Mouse (Mus musculus): ENCODE data around the gene Ccdc59. TPM values are rescaled to one million over a fixed set of nuclear protein-coding genes. Genes with fewer than 3 reads are reported as not detected.

The Ccdc59 gene
- polyA plus RNA-seq (2012; rRNA removed): 3.1 and 3.6 TPM in 2 replicates

DNA sequence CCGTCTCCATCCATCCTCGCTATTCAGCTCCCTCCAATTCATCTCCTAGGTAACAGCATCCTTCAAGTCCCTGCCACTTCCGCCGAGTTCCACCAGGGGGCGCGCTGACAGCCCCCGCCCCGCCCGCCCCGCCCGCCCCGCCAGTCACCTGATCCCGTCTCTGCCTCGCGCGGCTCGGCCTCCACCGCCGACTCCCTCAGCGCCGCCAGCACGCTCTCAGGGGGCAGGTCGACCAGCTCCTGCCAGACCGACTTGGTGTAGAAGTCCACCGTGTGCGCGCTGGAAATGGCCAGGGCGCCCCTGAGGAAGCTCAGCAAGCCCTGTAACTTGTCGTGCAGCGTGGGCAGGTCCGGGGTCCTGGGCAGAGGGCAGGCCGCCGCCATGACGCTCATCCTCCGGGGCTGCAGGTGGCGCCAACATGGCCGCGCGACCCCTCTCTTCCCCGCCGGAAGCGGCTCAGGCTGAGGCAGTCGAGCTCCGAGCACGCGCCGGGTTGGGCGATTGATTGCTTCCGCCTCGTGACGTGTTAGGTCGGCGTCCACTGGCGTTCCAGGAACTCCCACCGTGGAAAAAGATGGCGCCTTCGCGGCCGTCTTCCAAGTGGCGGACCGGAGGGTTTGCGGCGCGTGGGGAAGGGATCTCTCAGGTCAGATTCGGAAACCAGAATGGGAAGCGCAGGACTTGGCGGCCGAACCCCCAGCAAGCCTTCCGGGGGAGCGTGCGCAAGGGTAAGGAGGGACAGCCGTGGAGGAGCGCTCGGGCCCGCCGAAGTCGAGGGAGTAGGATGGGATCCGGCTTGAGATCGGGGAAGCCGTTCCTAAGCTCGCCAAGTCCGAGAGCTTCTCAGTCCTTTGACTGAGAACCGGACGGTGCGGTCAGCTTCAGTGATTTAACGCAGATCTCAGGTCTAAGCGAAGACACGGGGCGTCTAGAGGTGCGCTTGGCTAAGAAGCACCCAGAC, at the start of gene Ccdc59, which contains the start of gene Mettl25:
Gene Ccdc59, plus strand, starts transcription at position 140 of the 961 bp plus-strand sequence.
Gene Mettl25, minus strand, starts transcription at position 453 of the 961 bp plus-strand sequence.
- peak; percentile 60 for TF ChIP-seq CTCF (IDR thresholded peaks at IDR 0.05; ENCODE audit: control insufficient read depth, insufficient read depth, insufficient replicate concordance, low read depth, low read length)
- TF ChIP-seq POLR2A (IDR thresholded peaks at IDR 0.05; ENCODE audit: control insufficient read depth, low read depth, low read length): peak; percentile 76; the same call in 1 of the 2 replicates
- Histone ChIP-seq H3K27me3 (ENCODE audit: control insufficient read depth, insufficient read depth, low read length) (no peaks in the 10 kb centered on the region), H3K4me1 (ENCODE audit: control insufficient read depth, insufficient read depth, low read length) (peaks cover 2% of the 10 kb centered on the region; the same call in 1 of the 2 replicates), H3K36me3 (ENCODE audit: control insufficient read depth, insufficient read depth, low read length) (peaks cover 2% of the 10 kb centered on the region; the same call in 1 of the 2 replicates), H3K4me3 (ENCODE audit: control insufficient read depth, low read depth, low read length) (peak within 1 kb of the TSS; percentile 96), H3K27ac (ENCODE audit: control insufficient read depth, insufficient read depth, low read depth, low read length) (peak within 1 kb of the TSS; percentile 96)

DNA sequence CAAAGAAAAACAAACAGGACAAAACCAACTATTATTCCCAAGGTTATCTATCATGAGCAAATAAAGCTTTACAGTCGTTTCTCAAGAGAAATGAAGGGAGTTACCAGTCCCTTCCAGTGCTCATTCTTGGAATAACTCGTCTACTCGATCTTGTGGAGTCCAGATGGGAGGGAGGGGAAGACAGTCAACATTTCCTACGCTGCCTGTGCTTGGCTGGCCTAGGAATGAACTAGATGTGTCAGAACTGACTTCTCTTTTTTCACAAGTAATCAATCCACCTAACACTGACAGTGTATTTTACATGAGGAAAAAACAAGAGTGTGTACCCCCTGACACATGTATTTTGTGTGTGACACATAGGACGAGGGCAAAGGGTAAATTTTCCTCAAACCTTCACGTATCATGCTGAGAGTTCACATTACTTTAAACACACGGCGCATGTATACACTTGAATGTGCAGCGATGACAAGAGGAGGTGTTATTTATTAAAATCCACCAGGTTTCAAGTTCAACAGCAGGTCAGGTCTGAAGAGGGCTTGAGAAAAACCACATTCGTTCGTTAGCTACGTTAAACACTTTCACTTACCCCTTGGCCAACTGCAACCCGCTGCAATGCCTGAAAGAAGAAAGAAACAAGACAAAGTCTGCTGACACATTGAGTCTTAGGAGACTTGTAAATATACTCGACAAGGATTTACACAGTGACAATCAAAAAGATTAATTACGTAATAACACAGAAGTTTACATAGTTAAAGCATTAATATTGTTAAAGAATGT, 46.9 kb upstream of the Ccdc59 start:
- H3K36me3 ChIP-seq (ENCODE audit: control insufficient read depth, insufficient read depth, low read length): no peaks in the 10 kb centered on the region
- no peaks in the 10 kb centered on the region for H3K4me1 ChIP-seq (ENCODE audit: control insufficient read depth, insufficient read depth, low read length)
- H3K27ac ChIP-seq (ENCODE audit: control insufficient read depth, insufficient read depth, low read depth, low read length): no peak overlapping the region
- no peaks in the 10 kb centered on the region for H3K27me3 ChIP-seq (ENCODE audit: control insufficient read depth, insufficient read depth, low read length)
- no peak for TF ChIP-seq CTCF (IDR thresholded peaks at IDR 0.05; ENCODE audit: control insufficient read depth, insufficient read depth, insufficient replicate concordance, low read depth, low read length)
- TF ChIP-seq POLR2A (IDR thresholded peaks at IDR 0.05; ENCODE audit: control insufficient read depth, low read depth, low read length): no peak
- H3K4me3 ChIP-seq (ENCODE audit: control insufficient read depth, low read depth, low read length): no peak overlapping the region

DNA sequence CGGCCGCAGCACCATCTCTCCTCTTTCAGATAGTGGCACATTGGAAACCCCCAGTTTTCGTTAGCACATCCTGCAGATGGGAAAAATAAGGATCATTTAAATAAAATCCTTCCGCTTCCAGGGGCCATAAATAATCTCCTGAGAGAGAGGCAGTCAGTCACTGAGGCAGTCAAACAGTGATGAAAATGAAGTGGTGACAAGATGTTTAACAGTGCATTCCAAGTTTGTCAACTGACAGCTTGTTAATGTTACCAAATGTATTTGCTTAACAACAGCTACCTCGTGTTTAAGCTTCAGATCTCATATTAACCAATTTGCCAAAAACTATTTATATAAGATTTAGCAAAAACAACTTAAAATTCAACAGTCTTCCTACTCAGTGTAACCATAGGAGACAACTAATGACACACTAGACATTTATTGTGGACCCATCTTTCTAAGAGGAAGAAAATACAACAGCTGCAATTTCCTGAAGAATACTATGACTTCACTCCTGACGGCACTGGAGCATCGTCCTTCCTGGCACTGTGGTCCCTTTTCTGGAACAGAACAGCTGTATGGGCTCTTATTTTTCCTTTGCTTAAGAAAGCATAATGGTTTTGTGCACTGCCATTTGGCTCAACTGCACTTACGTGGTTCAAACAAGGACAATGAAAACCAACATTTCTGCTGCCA, 43.5 kb upstream of the Ccdc59 start:
- Histone ChIP-seq H3K27me3 (ENCODE audit: control insufficient read depth, insufficient read depth, low read length) (no peaks in the 10 kb centered on the region), H3K36me3 (ENCODE audit: control insufficient read depth, insufficient read depth, low read length) (no peaks in the 10 kb centered on the region), H3K4me1 (ENCODE audit: control insufficient read depth, insufficient read depth, low read length) (no peaks in the 10 kb centered on the region), H3K4me3 (ENCODE audit: control insufficient read depth, low read depth, low read length) (no peak overlapping the region), H3K27ac (ENCODE audit: control insufficient read depth, insufficient read depth, low read depth, low read length) (no peak overlapping the region)
- TF ChIP-seq POLR2A (IDR thresholded peaks at IDR 0.05; ENCODE audit: control insufficient read depth, low read depth, low read length) (no peak), CTCF (IDR thresholded peaks at IDR 0.05; ENCODE audit: control insufficient read depth, insufficient read depth, insufficient replicate concordance, low read depth, low read length) (no peak)

DNA sequence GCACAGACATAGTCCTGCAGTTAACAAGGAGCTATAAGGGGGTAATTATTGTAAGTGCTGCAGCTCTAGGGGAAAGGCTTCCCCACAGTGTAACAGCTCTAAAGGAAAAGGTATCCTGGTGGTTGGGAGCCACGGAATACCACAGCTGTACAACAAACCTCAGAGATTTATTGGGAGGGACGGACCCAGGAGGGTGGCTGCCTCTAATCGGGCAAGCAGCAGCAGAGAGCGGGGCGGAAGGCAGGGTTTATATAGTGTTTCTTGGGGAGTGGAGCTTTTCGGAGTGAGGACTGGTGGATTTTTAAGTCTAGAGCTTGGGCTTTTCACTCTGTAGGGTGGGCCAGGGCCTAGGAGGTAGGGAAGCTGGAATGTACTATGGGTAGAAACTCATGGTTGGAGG, 39.7 kb upstream of the Ccdc59 start:
- H3K4me1 ChIP-seq (ENCODE audit: control insufficient read depth, insufficient read depth, low read length): no peaks in the 10 kb centered on the region
- no peak overlapping the region for H3K27ac ChIP-seq (ENCODE audit: control insufficient read depth, insufficient read depth, low read depth, low read length)
- no peak overlapping the region for H3K4me3 ChIP-seq (ENCODE audit: control insufficient read depth, low read depth, low read length)
- no peak for TF ChIP-seq POLR2A (IDR thresholded peaks at IDR 0.05; ENCODE audit: control insufficient read depth, low read depth, low read length)
- TF ChIP-seq CTCF (IDR thresholded peaks at IDR 0.05; ENCODE audit: control insufficient read depth, insufficient read depth, insufficient replicate concordance, low read depth, low read length): no peak
- no peaks in the 10 kb centered on the region for H3K36me3 ChIP-seq (ENCODE audit: control insufficient read depth, insufficient read depth, low read length)
- no peaks in the 10 kb centered on the region for H3K27me3 ChIP-seq (ENCODE audit: control insufficient read depth, insufficient read depth, low read length)

DNA sequence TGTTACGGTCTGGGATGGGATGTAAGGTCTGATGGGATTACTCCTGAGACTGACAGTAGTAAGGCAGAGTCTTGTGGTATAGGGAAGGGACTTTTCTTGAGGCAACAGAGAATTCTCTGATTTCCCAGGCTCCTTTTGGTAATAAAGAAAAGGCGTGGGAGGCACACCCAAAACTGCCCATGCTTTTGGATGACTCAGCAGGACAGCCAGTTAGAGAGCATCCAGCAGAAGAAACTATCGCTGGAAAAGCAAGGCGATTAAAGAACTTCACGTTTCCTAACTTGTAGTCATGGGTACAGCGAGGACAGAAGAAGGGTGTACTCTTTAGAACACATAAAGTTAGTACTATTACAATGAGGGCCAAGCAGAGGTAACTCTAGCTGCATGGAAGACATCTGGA, 38.7 kb upstream of the Ccdc59 start:
- TF ChIP-seq CTCF (IDR thresholded peaks at IDR 0.05; ENCODE audit: control insufficient read depth, insufficient read depth, insufficient replicate concordance, low read depth, low read length): no peak
- no peak for TF ChIP-seq POLR2A (IDR thresholded peaks at IDR 0.05; ENCODE audit: control insufficient read depth, low read depth, low read length)
- Histone ChIP-seq H3K27ac (ENCODE audit: control insufficient read depth, insufficient read depth, low read depth, low read length) (no peak overlapping the region), H3K4me3 (ENCODE audit: control insufficient read depth, low read depth, low read length) (no peak overlapping the region)

DNA sequence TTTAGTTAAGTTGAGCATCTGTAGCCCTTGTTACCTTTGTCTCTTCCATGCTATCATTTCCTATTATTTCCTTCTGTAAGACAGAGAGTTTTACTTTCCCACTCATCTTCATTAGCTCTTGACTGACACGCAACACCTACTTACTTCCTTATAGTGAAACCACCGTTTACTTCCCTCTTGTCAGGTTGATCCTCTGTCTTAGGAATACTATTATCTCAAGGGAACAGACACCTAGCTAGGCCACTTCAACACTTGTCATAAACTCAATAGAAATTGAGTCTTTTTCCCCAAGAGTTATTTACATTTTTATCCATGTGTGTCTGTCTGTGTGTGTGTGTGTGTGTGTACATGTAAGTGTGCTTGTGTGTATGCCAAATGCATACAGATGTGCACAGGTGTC, 37.4 kb upstream of the Ccdc59 start:
- Histone ChIP-seq H3K36me3 (ENCODE audit: control insufficient read depth, insufficient read depth, low read length) (no peaks in the 10 kb centered on the region), H3K4me3 (ENCODE audit: control insufficient read depth, low read depth, low read length) (no peak overlapping the region), H3K27ac (ENCODE audit: control insufficient read depth, insufficient read depth, low read depth, low read length) (no peak overlapping the region), H3K27me3 (ENCODE audit: control insufficient read depth, insufficient read depth, low read length) (no peaks in the 10 kb centered on the region), H3K4me1 (ENCODE audit: control insufficient read depth, insufficient read depth, low read length) (no peaks in the 10 kb centered on the region)
- TF ChIP-seq POLR2A (IDR thresholded peaks at IDR 0.05; ENCODE audit: control insufficient read depth, low read depth, low read length): no peak

More for the DNA sequence above, 38.7 kb upstream of the Ccdc59 start:
- Histone ChIP-seq H3K36me3 (ENCODE audit: control insufficient read depth, insufficient read depth, low read length) (no peaks in the 10 kb centered on the region), H3K4me1 (ENCODE audit: control insufficient read depth, insufficient read depth, low read length) (no peaks in the 10 kb centered on the region), H3K27me3 (ENCODE audit: control insufficient read depth, insufficient read depth, low read length) (no peaks in the 10 kb centered on the region)

Measured in testis, adult 2 months (tissue).